Mouse (Mus musculus): ENCODE data around the gene Dpp7.
A peak's percentile ranks its signal among the peaks of the same experiment; 100 is the strongest.

- peak; percentile 72 for TF ChIP-seq CTCF (IDR thresholded peaks at IDR 0.05; ENCODE audit: low read depth, low read length)
- no peak for TF ChIP-seq POLR2A (IDR thresholded peaks at IDR 0.05; ENCODE audit: insufficient read depth, low read length)
These were observed 44.6 kb upstream of the Dpp7 start for GRCm38 (mm10) chr2:25400764-25401163.
